Mouse (Mus musculus) CH12.LX (cell line): ENCODE measurements at regions not wholly inside any gene's neighbourhood (a gene's known extent, or its start where the extent isn't known, plus 50 kb on each side); places are given as distances from the start of the nearest gene placed in this dataset.

Experiments
- DNase-seq: peaks from one replicate; pipeline ENCODE4 v3.0.0-alpha.2; 2013; ENCODE audit errors: extremely low read depth
- H3K27ac ChIP-seq: 2 replicates; pipeline ENCODE4 v1.5.1; 2012; ENCODE audit warnings: low read depth, mild to moderate bottlenecking, control low read depth, moderate library complexity; ENCODE audit not compliant: insufficient read depth
- H3K27me3 ChIP-seq: replicated peaks from 2 replicates; pipeline ENCODE3; 2012; ENCODE audit warnings: inconsistent platforms
- H3K36me3 ChIP-seq, 2 experiments: replicated peaks in 1 of 2; 2 replicates each; pipeline versions ENCODE3 to v1.6.1; 2012; ENCODE audit warnings: inconsistent platforms in 1 of 2, low read length in 1 of 2, mild to moderate bottlenecking in 1 of 2, mixed read lengths in 1 of 2, moderate library complexity in 1 of 2; ENCODE audit not compliant: control insufficient read depth in 1 of 2, insufficient read depth in 1 of 2
- H3K4me1 ChIP-seq, 2 experiments: 2 replicates each; pipeline ENCODE4 v1.6.1; 2012; ENCODE audit warnings: inconsistent platforms in 1 of 2, moderate library complexity in 1 of 2; ENCODE audit not compliant: insufficient read depth in 2 of 2, control insufficient read depth in 1 of 2
- H3K4me2 ChIP-seq: 2 replicates; pipeline ENCODE4 v1.6.1; 2012; ENCODE audit warnings: low read depth, mild to moderate bottlenecking, control low read depth; ENCODE audit not compliant: poor library complexity, insufficient read depth, severe bottlenecking
- H3K4me3 ChIP-seq, 3 experiments: fragments of 150-350 bp in 1 of 3; sonication (generic) in 1 of 3; replicated peaks in 1 of 3; 2 replicates each; pipeline versions ENCODE3 to v1.5.1; 2011 to 2012; ENCODE audit warnings: low read depth in 2 of 3, low read length in 2 of 3, mild to moderate bottlenecking in 2 of 3, moderate library complexity in 2 of 3, control low read depth in 1 of 3, improper control_type of control experiment in 1 of 3, inconsistent platforms in 1 of 3, mixed read lengths in 1 of 3; ENCODE audit not compliant: poor library complexity in 1 of 3
- H3K79me2 ChIP-seq: replicated peaks from 2 replicates; pipeline ENCODE4 v1.6.1; 2012; ENCODE audit warnings: mild to moderate bottlenecking, moderate library complexity; ENCODE audit not compliant: control insufficient read depth, poor library complexity, insufficient read depth, severe bottlenecking; ENCODE audit errors: extremely low read depth
- H3K9ac ChIP-seq: 2 replicates; pipeline ENCODE4 v1.6.1; 2012; ENCODE audit warnings: low read depth, mild to moderate bottlenecking, control low read depth, moderate library complexity; ENCODE audit not compliant: insufficient read depth
- H3K9me3 ChIP-seq: replicated peaks from 2 replicates; pipeline ENCODE3; 2012; ENCODE audit warnings: low read length, inconsistent platforms, mixed read lengths
- BHLHE40 ChIP-seq: IDR thresholded peaks from 2 replicates; pipeline ENCODE4 v1.6.1; 2011; ENCODE audit warnings: mild to moderate bottlenecking, low read depth, low read length, improper control_type of control experiment
- CTCF ChIP-seq, 2 experiments: IDR thresholded peaks in 1 of 2; conservative IDR thresholded peaks in 1 of 2; 2 replicates each; pipeline ENCODE4 v1.5.1; 2011 to 2012; ENCODE audit warnings: low read depth in 2 of 2, low read length in 2 of 2, improper control_type of control experiment in 1 of 2, inconsistent platforms in 1 of 2, mild to moderate bottlenecking in 1 of 2, moderate library complexity in 1 of 2
- EP300 ChIP-seq: IDR thresholded peaks from 2 replicates; pipeline ENCODE4 v1.6.1; 2011; ENCODE audit warnings: low read length, improper control_type of control experiment
- JUN ChIP-seq: IDR thresholded peaks from 2 replicates; pipeline ENCODE4 v1.6.1; 2011; ENCODE audit warnings: low read depth, mild to moderate bottlenecking, low read length, improper control_type of control experiment, moderate library complexity; ENCODE audit not compliant: insufficient read depth
- JUND ChIP-seq: conservative IDR thresholded peaks from 2 replicates; pipeline ENCODE4 v1.6.1; 2011; ENCODE audit warnings: low read depth, low read length, improper control_type of control experiment
- KAT2A ChIP-seq: IDR thresholded peaks from 2 replicates; pipeline ENCODE4 v1.6.1; 2012; ENCODE audit warnings: low read length, improper control_type of control experiment, inconsistent platforms; ENCODE audit not compliant: insufficient replicate concordance
- MAFK ChIP-seq: IDR thresholded peaks from 2 replicates; pipeline ENCODE4 v1.6.1; 2011; ENCODE audit warnings: low read length, improper control_type of control experiment; ENCODE audit not compliant: insufficient replicate concordance
- MAX ChIP-seq: IDR thresholded peaks from 2 replicates; pipeline ENCODE4 v1.6.1; 2011; ENCODE audit warnings: low read length, improper control_type of control experiment
- MAZ ChIP-seq: IDR thresholded peaks from 2 replicates; pipeline ENCODE4 v1.6.1; 2012; ENCODE audit warnings: low read depth, mild to moderate bottlenecking, inconsistent platforms, low read length, improper control_type of control experiment, moderate library complexity
- MXI1 ChIP-seq: IDR thresholded peaks from 2 replicates; pipeline ENCODE4 v1.6.1; 2011; ENCODE audit warnings: mild to moderate bottlenecking, low read depth, low read length, improper control_type of control experiment
- NRF1 ChIP-seq: IDR thresholded peaks from 2 replicates; pipeline ENCODE4 v1.6.1; 2014; ENCODE audit warnings: low read depth, mild to moderate bottlenecking, inconsistent platforms, low read length, improper control_type of control experiment, moderate library complexity
- PAX5 ChIP-seq: IDR thresholded peaks from 2 replicates; pipeline ENCODE4 v1.6.1; 2012; ENCODE audit warnings: low read length, inconsistent platforms, mixed read lengths
- POLR2A ChIP-seq: IDR thresholded peaks from 2 replicates; pipeline ENCODE4 v1.6.1; 2011; ENCODE audit warnings: low read depth, mild to moderate bottlenecking, improper control_type of control experiment, low read length
- POLR2AphosphoS2 ChIP-seq: IDR thresholded peaks from 2 replicates; pipeline ENCODE4 v1.6.1; 2011; ENCODE audit warnings: low read depth, low read length, improper control_type of control experiment
- RAD21 ChIP-seq: IDR thresholded peaks from 2 replicates; pipeline ENCODE4 v1.6.1; 2011; ENCODE audit warnings: low read depth, mild to moderate bottlenecking, low read length, improper control_type of control experiment, moderate library complexity
- RCOR1 ChIP-seq: conservative IDR thresholded peaks from 2 replicates; pipeline ENCODE4 v1.6.1; 2012; ENCODE audit warnings: low read depth, mild to moderate bottlenecking, inconsistent platforms, low read length, improper control_type of control experiment
- SIN3A ChIP-seq: IDR thresholded peaks from 2 replicates; pipeline ENCODE4 v1.6.1; 2012; ENCODE audit warnings: low read length, improper control_type of control experiment, inconsistent platforms
- SMC3 ChIP-seq: IDR thresholded peaks from 2 replicates; pipeline ENCODE4 v1.6.1; 2011; ENCODE audit warnings: low read depth, low read length, improper control_type of control experiment
- TBP ChIP-seq: conservative IDR thresholded peaks from 2 replicates; pipeline ENCODE4 v1.6.1; 2011; ENCODE audit warnings: low read depth, low read length, improper control_type of control experiment
- TCF12 ChIP-seq: IDR thresholded peaks from 2 replicates; pipeline ENCODE4 v1.6.1; 2014; ENCODE audit warnings: low read depth, mild to moderate bottlenecking, inconsistent platforms, low read length, improper control_type of control experiment
- USF1 ChIP-seq: IDR thresholded peaks from 2 replicates; pipeline ENCODE4 v1.6.1; 2014; ENCODE audit warnings: low read depth, mild to moderate bottlenecking, inconsistent platforms, low read length, improper control_type of control experiment
- USF2 ChIP-seq: conservative IDR thresholded peaks from 2 replicates; pipeline ENCODE4 v1.6.1; 2011; ENCODE audit warnings: low read depth, low read length, improper control_type of control experiment
- ZC3H11A ChIP-seq: IDR thresholded peaks from 2 replicates; pipeline ENCODE4 v1.6.1; 2012; ENCODE audit warnings: low read depth, mild to moderate bottlenecking, inconsistent platforms, low read length, improper control_type of control experiment
- ZMIZ1 ChIP-seq: IDR thresholded peaks from 2 replicates; pipeline ENCODE4 v1.6.1; 2012; ENCODE audit warnings: low read depth, mild to moderate bottlenecking, inconsistent platforms, low read length, improper control_type of control experiment
- ZNF384 ChIP-seq: IDR thresholded peaks from 2 replicates; pipeline ENCODE4 v1.6.1; 2012; ENCODE audit warnings: low read depth, low read length, improper control_type of control experiment, inconsistent platforms
- dilution Hi-C: fragments of 300-500 bp; cut with MboI; formaldehyde crosslinking; loops from 2 replicates; pipeline ENCODE4 v1.14.3; 2020; ENCODE audit warnings: low sequenced_read_pairs; ENCODE audit not compliant: extremely low pct_unique_long_range_greater_than_20kb, extremely low pct_ligation_motif_present
- in situ Hi-C: fragments of 300-500 bp; cut with MboI; formaldehyde crosslinking; loops from 3 replicates; pipeline ENCODE4 v1.14.3; 2019; ENCODE audit warnings: low sequenced_read_pairs, low pct_ligation_motif_present, low pct_unique_long_range_greater_than_20kb, mixed read lengths

- Histone ChIP-seq H3K27me3 (no peaks in the 10 kb centered on the region), H3K27ac (no peak overlapping the region), H3K9ac (no peak overlapping the region), H3K9me3 (peaks cover 27% of the 10 kb centered on the region), H3K4me2 (no peak overlapping the region), H3K79me2 (no peaks in the 10 kb centered on the region), H3K36me3 (no peaks in the 10 kb centered on the region), H3K4me1 (no peaks in the 10 kb centered on the region), H3K4me3 (no peak overlapping the region)
- no peak for TF ChIP-seq MAFK
- no peak for TF ChIP-seq TBP
- TF ChIP-seq ZNF384 = no peak
- no peak for TF ChIP-seq RCOR1
- TF ChIP-seq USF2 = no peak
- no peak for TF ChIP-seq TCF12
- no peak for TF ChIP-seq PAX5
- no peak for TF ChIP-seq CTCF (conservative IDR thresholded peaks at IDR 0.05 in 1 of 2, IDR thresholded peaks at IDR 0.05 in 1 of 2; ENCODE audit: low read depth in 2 of 2, low read length in 2 of 2)
- no peak for TF ChIP-seq EP300
- no peak for TF ChIP-seq SIN3A
- TF ChIP-seq JUN = no peak
- TF ChIP-seq USF1 = no peak
- TF ChIP-seq JUND = no peak
- TF ChIP-seq ZMIZ1 = no peak
- no peak for TF ChIP-seq SMC3
- TF ChIP-seq MAZ = no peak
- TF ChIP-seq BHLHE40 = no peak
- TF ChIP-seq MXI1 = no peak
- in situ Hi-C loops (no loop called here), dilution Hi-C loops (no loop called here)
- DNase-seq = no peak
Observed at GRCm38 (mm10) chr2:137898425-137898824, 357.9 kb upstream of the Btbd3 start.

GRCm38 (mm10) chr2:137880211-137881031 is 375.9 kb upstream of the Btbd3 start:
- H3K27me3 ChIP-seq = no peaks in the 10 kb centered on the region
- no peaks in the 10 kb centered on the region for H3K79me2 ChIP-seq
- H3K36me3 ChIP-seq = no peaks in the 10 kb centered on the region
- no peak overlapping the region for H3K27ac ChIP-seq
- no peak overlapping the region for H3K4me2 ChIP-seq
- H3K4me3 ChIP-seq = no peak overlapping the region
- TF ChIP-seq POLR2A (no peak), ZC3H11A (no peak), JUND (no peak), NRF1 (no peak), RAD21 (no peak), SIN3A (no peak), USF1 (no peak), MAX (no peak), MXI1 (no peak), KAT2A (no peak), POLR2AphosphoS2 (no peak)
- H3K4me1 ChIP-seq = no peaks in the 10 kb centered on the region
- in situ Hi-C loops = no loop called here
- dilution Hi-C loops = no loop called here
- peaks cover 29% of the 10 kb centered on the region for H3K9me3 ChIP-seq
- no peak for DNase-seq
- H3K9ac ChIP-seq = no peak overlapping the region
